Mouse (Mus musculus) kidney, embryonic 15.5 days (tissue): Measurements from ENCODE around the gene Tfcp2. TPM values are rescaled to one million over a fixed set of nuclear protein-coding genes. Genes with fewer than 3 reads are reported as not detected.

Experiments used
- ATAC-seq: fragments of 200-750 bp; cut with Nextera tagmentation; replicated peaks from 2 replicates; pipeline ENCODE4 v1.8.0; 2017; ENCODE audit warnings: moderate TSS enrichment; ENCODE audit not compliant: low FRiP score
- H3K27ac ChIP-seq: fragments of 300-500 bp; sonication (generic); 2 replicates; pipeline ENCODE4 v1.5.1; 2015; ENCODE audit warnings: mild to moderate bottlenecking, inconsistent platforms
- H3K27me3 ChIP-seq: fragments of 300-500 bp; sonication (generic); 2 replicates; pipeline ENCODE4 v1.6.1; 2015; ENCODE audit warnings: inconsistent platforms
- H3K36me3 ChIP-seq: fragments of 300-500 bp; sonication (generic); 2 replicates; pipeline ENCODE4 v1.6.1; 2015; ENCODE audit warnings: inconsistent platforms
- H3K4me1 ChIP-seq: fragments of 300-500 bp; sonication (generic); 2 replicates; pipeline ENCODE4 v1.6.1; 2015; ENCODE audit warnings: inconsistent platforms
- H3K4me2 ChIP-seq: fragments of 300-500 bp; sonication (generic); 2 replicates; pipeline ENCODE4 v1.6.1; 2015; ENCODE audit warnings: moderate library complexity, mild to moderate bottlenecking, inconsistent platforms
- H3K4me3 ChIP-seq: fragments of 300-500 bp; sonication (generic); replicated peaks from 2 replicates; pipeline ENCODE4 v1.5.1; 2015; ENCODE audit warnings: mild to moderate bottlenecking, inconsistent platforms
- H3K9ac ChIP-seq: fragments of 300-500 bp; sonication (generic); 2 replicates; pipeline ENCODE4 v1.6.1; 2015; ENCODE audit warnings: mild to moderate bottlenecking, inconsistent platforms
- H3K9me3 ChIP-seq: fragments of 300-500 bp; sonication (generic); replicated peaks from 2 replicates; pipeline ENCODE4 v1.6.1; 2016; ENCODE audit warnings: inconsistent platforms
- WGBS: fragments of 180-500 bp; shearing (Covaris S2); methylation state at CpG from one replicate; pipeline ENCODE4 v1.1.7; 2015; ENCODE audit warnings: mixed read lengths; 5-methylcytosine and 5-hydroxymethylcytosine counted together
- polyA plus RNA-seq: library from polyadenylated mRNA; unstranded; fragments of >200 nt; fragmentation: Nextera tagmentation; extraction: Ambion mirVana; gene quantifications from 2 replicates; pipeline ENCODE4 v1.2.1, GENCODE M21; 2015

The Tfcp2 gene
- polyA plus RNA-seq, 1 experiment from 2014 or later: 38.1 TPM

- Histone ChIP-seq H3K27ac (no peak overlapping the region), H3K36me3 (peaks cover 69% of the 10 kb centered on the region), H3K27me3 (no peaks in the 10 kb centered on the region), H3K9ac (no peak overlapping the region), H3K4me3 (no peak overlapping the region), H3K9me3 (no peaks in the 10 kb centered on the region), H3K4me1 (peaks cover 12% of the 10 kb centered on the region), H3K4me2 (no peak overlapping the region)
- ATAC-seq: no peak
- WGBS: 81% methylated on average over 7 of the region's 7 CpGs
These were observed 77.8 kb downstream of the Tfcp2 start for GRCm38 (mm10) chr15:100473926-100474503.

- no peak for ATAC-seq
- Histone ChIP-seq H3K9ac (no peak overlapping the region), H3K4me1 (peaks cover 24% of the 10 kb centered on the region), H3K9me3 (no peaks in the 10 kb centered on the region), H3K4me3 (peak overlapping the region; percentile 89), H3K36me3 (peaks cover 30% of the 10 kb centered on the region), H3K4me2 (peak overlapping the region; percentile 91), H3K27me3 (no peaks in the 10 kb centered on the region), H3K27ac (no peak overlapping the region)
- WGBS: 36% methylated on average over 10 of the region's 10 CpGs
These were observed 81.8 kb downstream of the Tfcp2 start for GRCm38 (mm10) chr15:100470037-100470436.

- H3K27me3 ChIP-seq: no peaks in the 10 kb centered on the region
- WGBS: under 1% methylated on average over 19 of the region's 19 CpGs
- peak overlapping the region; percentile 91 for H3K4me2 ChIP-seq
- peaks cover 21% of the 10 kb centered on the region for H3K36me3 ChIP-seq
- H3K9me3 ChIP-seq: no peaks in the 10 kb centered on the region
- H3K27ac ChIP-seq: peak overlapping the region; percentile 90
- peak overlapping the region; percentile 89 for H3K4me3 ChIP-seq
- peak overlapping the region; percentile 67 for H3K9ac ChIP-seq
- H3K4me1 ChIP-seq: peaks cover 24% of the 10 kb centered on the region
- ATAC-seq: no peak; the same call in none of the 2 replicates
These were observed 82.6 kb downstream of the Tfcp2 start for GRCm38 (mm10) chr15:100469189-100469545.

- H3K4me2 ChIP-seq: peak within 1 kb of the TSS; percentile 91
- ATAC-seq: peak; percentile 92
- no peaks in the 10 kb centered on the region for H3K27me3 ChIP-seq
- H3K4me1 ChIP-seq: peaks cover 24% of the 10 kb centered on the region
- peak within 1 kb of the TSS; percentile 90 for H3K27ac ChIP-seq
- peaks cover 15% of the 10 kb centered on the region for H3K36me3 ChIP-seq
- H3K9me3 ChIP-seq: no peaks in the 10 kb centered on the region
- WGBS: 2% methylated on average over 84 of the region's 84 CpGs
- H3K4me3 ChIP-seq: peak within 1 kb of the TSS; percentile 89
- H3K9ac ChIP-seq: peak within 1 kb of the TSS; percentile 67
These were observed 83.3 kb downstream of the Tfcp2 start, which contains the start of gene Letmd1 for GRCm38 (mm10) chr15:100468295-100469188. Gene Letmd1 (plus strand): TSS chr15:100469023.

GRCm38 (mm10) chr15:100467738-100468137, 84.1 kb downstream of the Tfcp2 start:
- no peak for ATAC-seq
- 39% methylated on average over 8 of the region's 8 CpGs for WGBS
- no peak overlapping the region for H3K27ac ChIP-seq
- H3K36me3 ChIP-seq: peaks cover 11% of the 10 kb centered on the region
- H3K27me3 ChIP-seq: no peaks in the 10 kb centered on the region
- no peak overlapping the region for H3K4me3 ChIP-seq
- peak overlapping the region; percentile 91 for H3K4me2 ChIP-seq
- H3K9ac ChIP-seq: no peak overlapping the region
- H3K9me3 ChIP-seq: no peaks in the 10 kb centered on the region
- H3K4me1 ChIP-seq: peaks cover 28% of the 10 kb centered on the region

- Histone ChIP-seq H3K36me3 (no peaks in the 10 kb centered on the region), H3K9me3 (no peaks in the 10 kb centered on the region), H3K9ac (no peak overlapping the region), H3K4me3 (no peak overlapping the region), H3K4me1 (peaks cover 43% of the 10 kb centered on the region), H3K27me3 (no peaks in the 10 kb centered on the region), H3K4me2 (no peak overlapping the region), H3K27ac (no peak overlapping the region)
- WGBS: 76% methylated on average over 2 of the region's 2 CpGs
- ATAC-seq: no peak
These were observed 86.4 kb downstream of the Tfcp2 start for GRCm38 (mm10) chr15:100465432-100465831.

GRCm38 (mm10) chr15:100463712-100464111, 88.1 kb downstream of the Tfcp2 start:
- no peak for ATAC-seq
- Histone ChIP-seq H3K4me3 (no peak overlapping the region), H3K27ac (no peak overlapping the region), H3K9me3 (no peaks in the 10 kb centered on the region), H3K27me3 (no peaks in the 10 kb centered on the region), H3K4me1 (peaks cover 31% of the 10 kb centered on the region), H3K9ac (no peak overlapping the region), H3K4me2 (no peak overlapping the region), H3K36me3 (no peaks in the 10 kb centered on the region)
- 25% methylated on average over 6 of the region's 6 CpGs for WGBS

GRCm38 (mm10) chr15:100462086-100462485, 89.7 kb downstream of the Tfcp2 start:
- no peaks in the 10 kb centered on the region for H3K9me3 ChIP-seq
- no peak for ATAC-seq
- H3K27me3 ChIP-seq: no peaks in the 10 kb centered on the region
- no peak overlapping the region for H3K9ac ChIP-seq
- H3K27ac ChIP-seq: no peak overlapping the region
- 40% methylated on average over 5 of the region's 5 CpGs for whole genome bisulfite sequencing
- peaks cover 25% of the 10 kb centered on the region for H3K4me1 ChIP-seq
- H3K36me3 ChIP-seq: no peaks in the 10 kb centered on the region
- no peak overlapping the region for H3K4me3 ChIP-seq
- no peak overlapping the region for H3K4me2 ChIP-seq

- no peak overlapping the region for H3K27ac ChIP-seq
- ATAC-seq: no peak; the same call in 1 of the 2 replicates
- no peak overlapping the region for H3K4me2 ChIP-seq
- H3K4me3 ChIP-seq: no peak overlapping the region
- WGBS: 53% methylated on average over 9 of the region's 9 CpGs
- H3K9ac ChIP-seq: no peak overlapping the region
- H3K36me3 ChIP-seq: no peaks in the 10 kb centered on the region
- no peaks in the 10 kb centered on the region for H3K27me3 ChIP-seq
- peaks cover 25% of the 10 kb centered on the region for H3K4me1 ChIP-seq
- H3K9me3 ChIP-seq: no peaks in the 10 kb centered on the region
These were observed 90.2 kb downstream of the Tfcp2 start for GRCm38 (mm10) chr15:100461646-100462045.

- Histone ChIP-seq H3K9ac (no peak overlapping the region), H3K4me1 (peaks cover 25% of the 10 kb centered on the region), H3K4me2 (peak overlapping the region; percentile 49), H3K27ac (no peak overlapping the region), H3K4me3 (peak overlapping the region; percentile 14; the same call in 1 of the 2 replicates), H3K9me3 (no peaks in the 10 kb centered on the region), H3K36me3 (no peaks in the 10 kb centered on the region), H3K27me3 (no peaks in the 10 kb centered on the region)
- 10% methylated on average over 12 of the region's 12 CpGs for WGBS
- ATAC-seq: 0 out of 2 replicates have a peak, but pooled peaks have one; percentile 44
These were observed 90.9 kb downstream of the Tfcp2 start for GRCm38 (mm10) chr15:100460942-100461341.

- no peaks in the 10 kb centered on the region for H3K27me3 ChIP-seq
- WGBS: 48% methylated on average over 10 of the region's 10 CpGs
- H3K4me2 ChIP-seq: no peak overlapping the region
- peaks cover 24% of the 10 kb centered on the region for H3K4me1 ChIP-seq
- H3K4me3 ChIP-seq: no peak overlapping the region
- H3K9me3 ChIP-seq: no peaks in the 10 kb centered on the region
- ATAC-seq: no peak
- no peak overlapping the region for H3K9ac ChIP-seq
- no peaks in the 10 kb centered on the region for H3K36me3 ChIP-seq
- H3K27ac ChIP-seq: no peak overlapping the region
These were observed 93.8 kb downstream of the Tfcp2 start for GRCm38 (mm10) chr15:100458055-100458454.

GRCm38 (mm10) chr15:100457340-100457739, 94.5 kb downstream of the Tfcp2 start:
- H3K36me3 ChIP-seq: no peaks in the 10 kb centered on the region
- no peak overlapping the region for H3K4me3 ChIP-seq
- no peaks in the 10 kb centered on the region for H3K9me3 ChIP-seq
- no peaks in the 10 kb centered on the region for H3K27me3 ChIP-seq
- 0 out of 2 replicates have a peak overlapping the region, but pooled peaks have one; percentile 21 for H3K4me2 ChIP-seq
- H3K27ac ChIP-seq: no peak overlapping the region
- ATAC-seq: peak; percentile 57; the same call in 1 of the 2 replicates
- WGBS: 9% methylated on average over 17 of the region's 17 CpGs
- peaks cover 21% of the 10 kb centered on the region for H3K4me1 ChIP-seq
- H3K9ac ChIP-seq: 0 out of 2 replicates have a peak overlapping the region, but pooled peaks have one; percentile 4
